Mouse (Mus musculus) effector memory CD4-positive, alpha-beta T cell, adult 5 months (primary cell): ENCODE data around the gene Hk2. TPM values are rescaled to one million over a fixed set of nuclear protein-coding genes. Genes with fewer than 3 reads are reported as not detected.

Experiments used
- polyA plus RNA-seq: library from polyadenylated mRNA; unstranded; fragments of 100-300 nt; shearing (Covaris generic); gene quantifications from one replicate; pipeline ENCODE4 v1.2.1, GENCODE M21; 2017

Gene Hk2
- 7.8 TPM for polyA plus RNA-seq

DNA sequence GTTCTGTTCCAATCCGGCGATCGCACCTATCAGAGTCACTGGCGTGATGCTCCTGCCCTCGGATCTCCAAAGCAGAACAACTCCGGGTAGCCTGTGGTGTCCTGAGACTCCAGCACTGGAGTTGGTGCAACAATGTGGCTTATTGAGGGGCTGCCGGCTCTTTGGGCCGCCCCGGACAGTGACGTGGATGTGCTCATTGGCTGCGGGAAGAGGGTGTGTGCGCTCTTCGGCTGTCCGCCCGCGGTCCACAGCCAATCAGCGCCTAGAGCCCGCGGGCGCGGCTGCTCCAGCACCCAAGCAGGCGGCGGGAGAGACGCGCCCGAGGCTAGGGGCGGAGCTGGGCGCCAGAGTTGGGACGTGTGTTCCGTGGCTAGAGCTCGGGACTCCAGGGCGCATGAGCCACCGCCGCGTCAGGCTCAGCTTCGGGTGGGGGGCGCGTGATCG, at the start of gene Hk2:
Hk2 (minus strand) TSS at position 134 of the 444 bp plus-strand sequence.

DNA sequence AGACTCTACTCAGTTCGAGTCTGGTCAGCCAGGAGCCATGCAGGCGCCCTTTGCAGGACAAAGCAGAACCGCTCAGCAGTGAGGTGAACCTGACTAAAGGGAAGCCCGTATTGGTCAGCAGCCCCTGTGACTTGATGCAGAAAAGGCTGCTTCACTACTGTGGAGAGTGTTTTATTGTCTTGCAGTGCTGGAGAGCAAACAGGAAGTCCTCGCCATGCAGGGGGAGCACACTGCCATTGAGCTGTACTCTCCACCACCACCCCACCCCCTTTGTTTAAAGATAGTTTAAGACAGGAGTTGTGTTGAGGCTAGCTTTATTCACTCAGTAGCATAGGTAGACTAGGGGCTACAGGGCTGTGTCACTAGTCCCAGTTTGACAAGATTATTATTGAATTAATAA, 69.0 kb downstream of the Hk2 start, which contains the start of gene Pole4:
Pole4 (minus strand) TSS at position 145 of the 400 bp plus-strand sequence.

Other genes with a start within 250 kb of the Hk2 start
- 232 TPM for gene Pole4, start 69.1 kb downstream of the Hk2 start, polyA plus RNA-seq
- gene Sema4f, start 165.3 kb upstream of the Hk2 start, polyA plus RNA-seq, result 14.4 TPM
- gene M1ap, start 172.4 kb upstream of the Hk2 start, polyA plus RNA-seq, result not detected